Mouse (Mus musculus) CH12.LX (cell line): Measurements from ENCODE around the gene Npffr2. TPM values are rescaled to one million over a fixed set of nuclear protein-coding genes. Genes with fewer than 3 reads are reported as not detected.

ENCODE experiments used
- DNase-seq: peaks from one replicate; pipeline ENCODE4 v3.0.0-alpha.2; 2013; ENCODE audit errors: extremely low read depth
- H3K27ac ChIP-seq: 2 replicates; pipeline ENCODE4 v1.5.1; 2012; ENCODE audit warnings: low read depth, mild to moderate bottlenecking, control low read depth, moderate library complexity; ENCODE audit not compliant: insufficient read depth
- H3K27me3 ChIP-seq: replicated peaks from 2 replicates; pipeline ENCODE3; 2012; ENCODE audit warnings: inconsistent platforms
- H3K36me3 ChIP-seq, 2 experiments: replicated peaks in 1 of 2; 2 replicates each; pipeline versions ENCODE3 to v1.6.1; 2012; ENCODE audit warnings: inconsistent platforms in 1 of 2, low read length in 1 of 2, mild to moderate bottlenecking in 1 of 2, mixed read lengths in 1 of 2, moderate library complexity in 1 of 2; ENCODE audit not compliant: control insufficient read depth in 1 of 2, insufficient read depth in 1 of 2
- H3K4me1 ChIP-seq, 2 experiments: 2 replicates each; pipeline ENCODE4 v1.6.1; 2012; ENCODE audit warnings: inconsistent platforms in 1 of 2, moderate library complexity in 1 of 2; ENCODE audit not compliant: insufficient read depth in 2 of 2, control insufficient read depth in 1 of 2
- H3K4me2 ChIP-seq: 2 replicates; pipeline ENCODE4 v1.6.1; 2012; ENCODE audit warnings: low read depth, mild to moderate bottlenecking, control low read depth; ENCODE audit not compliant: poor library complexity, insufficient read depth, severe bottlenecking
- H3K4me3 ChIP-seq, 3 experiments: fragments of 150-350 bp in 1 of 3; sonication (generic) in 1 of 3; replicated peaks in 1 of 3; 2 replicates each; pipeline versions ENCODE3 to v1.5.1; 2011 to 2012; ENCODE audit warnings: low read depth in 2 of 3, low read length in 2 of 3, mild to moderate bottlenecking in 2 of 3, moderate library complexity in 2 of 3, control low read depth in 1 of 3, improper control_type of control experiment in 1 of 3, inconsistent platforms in 1 of 3, mixed read lengths in 1 of 3; ENCODE audit not compliant: poor library complexity in 1 of 3
- H3K79me2 ChIP-seq: replicated peaks from 2 replicates; pipeline ENCODE4 v1.6.1; 2012; ENCODE audit warnings: mild to moderate bottlenecking, moderate library complexity; ENCODE audit not compliant: control insufficient read depth, poor library complexity, insufficient read depth, severe bottlenecking; ENCODE audit errors: extremely low read depth
- H3K9ac ChIP-seq: 2 replicates; pipeline ENCODE4 v1.6.1; 2012; ENCODE audit warnings: low read depth, mild to moderate bottlenecking, control low read depth, moderate library complexity; ENCODE audit not compliant: insufficient read depth
- H3K9me3 ChIP-seq: replicated peaks from 2 replicates; pipeline ENCODE3; 2012; ENCODE audit warnings: low read length, inconsistent platforms, mixed read lengths
- BHLHE40 ChIP-seq: IDR thresholded peaks from 2 replicates; pipeline ENCODE4 v1.6.1; 2011; ENCODE audit warnings: mild to moderate bottlenecking, low read depth, low read length, improper control_type of control experiment
- CHD1 ChIP-seq: IDR thresholded peaks from 2 replicates; pipeline ENCODE4 v1.6.1; 2012; ENCODE audit warnings: low read depth, low read length, improper control_type of control experiment, inconsistent platforms
- CTCF ChIP-seq, 2 experiments: IDR thresholded peaks in 1 of 2; conservative IDR thresholded peaks in 1 of 2; 2 replicates each; pipeline ENCODE4 v1.5.1; 2011 to 2012; ENCODE audit warnings: low read depth in 2 of 2, low read length in 2 of 2, improper control_type of control experiment in 1 of 2, inconsistent platforms in 1 of 2, mild to moderate bottlenecking in 1 of 2, moderate library complexity in 1 of 2
- E2F4 ChIP-seq: IDR thresholded peaks from 2 replicates; pipeline ENCODE4 v1.6.1; 2011; ENCODE audit warnings: low read depth, low read length, improper control_type of control experiment; ENCODE audit not compliant: insufficient replicate concordance
- ELF1 ChIP-seq: IDR thresholded peaks from 2 replicates; pipeline ENCODE4 v1.6.1; 2014; ENCODE audit warnings: low read depth, mild to moderate bottlenecking, inconsistent platforms, low read length, improper control_type of control experiment
- EP300 ChIP-seq: IDR thresholded peaks from 2 replicates; pipeline ENCODE4 v1.6.1; 2011; ENCODE audit warnings: low read length, improper control_type of control experiment
- ETS1 ChIP-seq: conservative IDR thresholded peaks from 2 replicates; pipeline ENCODE4 v1.6.1; 2012; ENCODE audit warnings: low read depth, mild to moderate bottlenecking, inconsistent platforms, low read length, improper control_type of control experiment, moderate library complexity
- GABPA ChIP-seq: IDR thresholded peaks from 2 replicates; pipeline ENCODE4 v1.6.1; 2012; ENCODE audit warnings: low read depth, low read length, improper control_type of control experiment, inconsistent platforms; ENCODE audit not compliant: insufficient replicate concordance
- KAT2A ChIP-seq: IDR thresholded peaks from 2 replicates; pipeline ENCODE4 v1.6.1; 2012; ENCODE audit warnings: low read length, improper control_type of control experiment, inconsistent platforms; ENCODE audit not compliant: insufficient replicate concordance
- MXI1 ChIP-seq: IDR thresholded peaks from 2 replicates; pipeline ENCODE4 v1.6.1; 2011; ENCODE audit warnings: mild to moderate bottlenecking, low read depth, low read length, improper control_type of control experiment
- MYC ChIP-seq: IDR thresholded peaks from 2 replicates; pipeline ENCODE4 v1.6.1; 2011; ENCODE audit warnings: low read depth, mild to moderate bottlenecking, improper control_type of control experiment, low read length
- NELFE ChIP-seq: IDR thresholded peaks from 2 replicates; pipeline ENCODE4 v1.6.1; 2011; ENCODE audit warnings: low read depth, low read length, improper control_type of control experiment
- PAX5 ChIP-seq: IDR thresholded peaks from 2 replicates; pipeline ENCODE4 v1.6.1; 2012; ENCODE audit warnings: low read length, inconsistent platforms, mixed read lengths
- TCF12 ChIP-seq: IDR thresholded peaks from 2 replicates; pipeline ENCODE4 v1.6.1; 2014; ENCODE audit warnings: low read depth, mild to moderate bottlenecking, inconsistent platforms, low read length, improper control_type of control experiment
- UBTF ChIP-seq: IDR thresholded peaks from 2 replicates; pipeline ENCODE4 v1.6.1; 2012; ENCODE audit warnings: low read depth, mild to moderate bottlenecking, inconsistent platforms, low read length, improper control_type of control experiment, moderate library complexity
- USF1 ChIP-seq: IDR thresholded peaks from 2 replicates; pipeline ENCODE4 v1.6.1; 2014; ENCODE audit warnings: low read depth, mild to moderate bottlenecking, inconsistent platforms, low read length, improper control_type of control experiment
- ZKSCAN1 ChIP-seq: IDR thresholded peaks from 2 replicates; pipeline ENCODE4 v1.6.1; 2012; ENCODE audit warnings: low read depth, inconsistent platforms, low read length, improper control_type of control experiment, borderline replicate concordance
- ZMIZ1 ChIP-seq: IDR thresholded peaks from 2 replicates; pipeline ENCODE4 v1.6.1; 2012; ENCODE audit warnings: low read depth, mild to moderate bottlenecking, inconsistent platforms, low read length, improper control_type of control experiment
- dilution Hi-C: fragments of 300-500 bp; cut with MboI; formaldehyde crosslinking; loops from 2 replicates; pipeline ENCODE4 v1.14.3; 2020; ENCODE audit warnings: low sequenced_read_pairs; ENCODE audit not compliant: extremely low pct_unique_long_range_greater_than_20kb, extremely low pct_ligation_motif_present
- in situ Hi-C: fragments of 300-500 bp; cut with MboI; formaldehyde crosslinking; loops from 3 replicates; pipeline ENCODE4 v1.14.3; 2019; ENCODE audit warnings: low sequenced_read_pairs, low pct_ligation_motif_present, low pct_unique_long_range_greater_than_20kb, mixed read lengths
- polyA plus RNA-seq: library from polyadenylated mRNA; unstranded; fragments of >175 nt; gene quantifications from 2 replicates; pipeline ENCODE4 v1.2.1, GENCODE M21; 2012; ENCODE audit warnings: low read depth; ENCODE audit not compliant: insufficient read length
- total RNA-seq, 2 experiments: library from RNA; depleted of rRNA; stranded (reverse); fragments of 300-350 nt in 1 of 2; fragments of >200 nt in 1 of 2; gene quantifications; 2 replicates each; pipeline ENCODE4 v1.2.3; 2012 to 2014

Npffr2 gene
- total and polyA plus RNA-seq, 3 experiments: not detected

- TF ChIP-seq CTCF (conservative IDR thresholded peaks at IDR 0.05 in 1 of 2, IDR thresholded peaks at IDR 0.05 in 1 of 2; ENCODE audit: low read depth in 2 of 2, low read length in 2 of 2) (no peak), ETS1 (no peak), PAX5 (no peak), ZKSCAN1 (no peak), TCF12 (no peak), E2F4 (no peak), GABPA (no peak), ZMIZ1 (no peak), CHD1 (no peak), NELFE (no peak), MXI1 (no peak), ELF1 (no peak), EP300 (no peak), BHLHE40 (no peak)
- DNase-seq: no peak
- no peak overlapping the region for H3K27ac ChIP-seq
- dilution Hi-C loops: no loop called here
- in situ Hi-C loops: no loop called here
- H3K4me2 ChIP-seq: no peak overlapping the region
- H3K9ac ChIP-seq: no peak overlapping the region
- H3K4me1 ChIP-seq: no peaks in the 10 kb centered on the region
- no peak overlapping the region for H3K4me3 ChIP-seq
- no peaks in the 10 kb centered on the region for H3K36me3 ChIP-seq
- H3K27me3 ChIP-seq: no peaks in the 10 kb centered on the region
- H3K79me2 ChIP-seq: no peaks in the 10 kb centered on the region
- H3K9me3 ChIP-seq: peaks cover 3% of the 10 kb centered on the region
Observed at GRCm38 (mm10) chr5:89518641-89519040, 8.6 kb upstream of the Npffr2 start.

- TF ChIP-seq ZMIZ1: no peak
- TF ChIP-seq TCF12: no peak
- no peak for TF ChIP-seq E2F4
- TF ChIP-seq CHD1: no peak
- no peak for TF ChIP-seq KAT2A
- TF ChIP-seq EP300: no peak
- no peak for TF ChIP-seq CTCF (conservative IDR thresholded peaks at IDR 0.05 in 1 of 2, IDR thresholded peaks at IDR 0.05 in 1 of 2; ENCODE audit: low read depth in 2 of 2, low read length in 2 of 2)
- TF ChIP-seq UBTF: no peak
- no peak for TF ChIP-seq USF1
- TF ChIP-seq MYC: no peak
- no peak for TF ChIP-seq GABPA
- TF ChIP-seq, all 38 proteins: peak for 0
- in situ Hi-C loops (no loop called here), dilution Hi-C loops (no loop called here)
- Histone ChIP-seq H3K9ac (no peak overlapping the region), H3K9me3 (peaks cover 4% of the 10 kb centered on the region), H3K79me2 (no peaks in the 10 kb centered on the region), H3K4me2 (no peak overlapping the region), H3K27ac (no peak overlapping the region), H3K4me3 (no peak overlapping the region), H3K4me1 (no peaks in the 10 kb centered on the region), H3K27me3 (no peaks in the 10 kb centered on the region), H3K36me3 (no peaks in the 10 kb centered on the region)
- no peak for DNase-seq
Observed at GRCm38 (mm10) chr5:89526181-89526778, 949 bp upstream of the Npffr2 start.
